Mouse (Mus musculus): ENCODE measurements around the gene Fmnl2. TPM values are rescaled to one million over a fixed set of nuclear protein-coding genes. Genes with fewer than 3 reads are reported as not detected.

The Fmnl2 gene
- polyA plus RNA-seq, 1 experiment from 2014 or later = 17.2 TPM

DNA sequence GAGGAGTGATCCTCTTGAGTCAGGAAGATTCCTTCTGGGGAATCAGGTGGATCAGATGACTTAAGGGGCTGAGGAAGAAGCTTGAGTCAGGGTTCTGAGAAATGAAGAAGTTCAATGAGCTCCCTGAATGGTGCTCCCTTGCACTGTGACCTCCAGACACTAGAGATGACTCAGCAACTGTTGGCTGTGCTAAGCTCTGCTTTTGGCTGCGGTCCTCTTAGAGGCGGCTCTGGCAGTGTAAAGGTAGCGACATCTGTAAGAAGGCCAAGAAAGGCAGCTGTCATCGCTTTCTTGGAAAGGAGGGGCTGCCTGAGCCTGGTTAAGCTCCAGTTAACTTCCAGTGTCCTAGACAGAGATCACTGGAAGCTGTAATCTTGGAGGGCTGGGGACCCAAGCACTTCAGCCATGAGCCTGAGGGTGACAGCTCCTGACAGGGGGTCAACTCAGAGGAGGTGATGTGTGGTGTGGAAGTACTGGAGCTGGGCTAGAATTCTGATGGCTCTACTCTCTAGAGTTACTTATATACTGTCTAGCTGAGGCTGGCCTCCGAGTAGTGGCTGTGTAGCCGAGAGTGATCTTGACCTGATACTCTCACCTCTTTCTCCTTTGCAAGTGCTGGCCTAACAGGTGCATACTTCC, 37.4 kb downstream of the Fmnl2 start:
- Histone ChIP-seq H3K4me2 (ENCODE audit: low read length) (no peak overlapping the region), H3K9me3 (ENCODE audit: control insufficient read depth, low read length) (no peaks in the 10 kb centered on the region), H3K9ac (replicated peaks; ENCODE audit: low read length) (no peak overlapping the region), H3K27ac (replicated peaks; ENCODE audit: low read depth, low read length) (no peak overlapping the region), H3K4me3 (replicated peaks; ENCODE audit: low read depth, low read length) (no peak overlapping the region), H3K36me3 (ENCODE audit: control insufficient read depth, insufficient read depth, low read length) (no peaks in the 10 kb centered on the region), H3K4me1 (ENCODE audit: control insufficient read depth, insufficient read depth, low read length) (0 out of 2 replicates have a peak, but pooled peaks cover 3% of the 10 kb centered on the region), H3K27me3 (ENCODE audit: control insufficient read depth, insufficient read depth, low read length) (no peaks in the 10 kb centered on the region)
- DNase-seq (no peak), ATAC-seq (ENCODE audit: low FRiP score, low TSS enrichment) (peak; percentile 20; the same call in 1 of the 2 replicates)
- WGBS = 78% methylated on average over 6 of the region's 6 CpGs

DNA sequence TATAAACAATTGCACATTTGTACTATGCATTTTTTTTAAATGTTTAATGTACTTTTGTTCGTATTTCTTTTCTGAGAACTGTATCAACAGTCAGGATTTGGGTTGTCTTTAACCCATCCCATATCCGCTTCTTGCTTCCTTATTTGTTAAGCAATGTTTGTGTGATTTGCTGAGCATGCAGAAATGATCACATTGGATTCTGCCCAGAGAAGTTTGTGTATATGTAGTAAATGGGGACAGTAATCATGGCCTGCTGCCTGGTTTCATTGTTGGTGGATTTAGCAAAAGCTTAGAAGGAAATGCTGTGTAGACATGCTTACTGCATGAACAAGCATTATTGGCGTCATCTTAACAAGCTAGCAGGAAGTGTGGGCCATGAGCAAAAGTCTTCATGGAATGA, 39.3 kb downstream of the Fmnl2 start:
- Histone ChIP-seq H3K9ac (replicated peaks; ENCODE audit: low read length) (no peak overlapping the region), H3K4me1 (ENCODE audit: control insufficient read depth, insufficient read depth, low read length) (0 out of 2 replicates have a peak, but pooled peaks cover 3% of the 10 kb centered on the region), H3K4me2 (ENCODE audit: low read length) (no peak overlapping the region), H3K27me3 (ENCODE audit: control insufficient read depth, insufficient read depth, low read length) (no peaks in the 10 kb centered on the region), H3K27ac (replicated peaks; ENCODE audit: low read depth, low read length) (no peak overlapping the region), H3K4me3 (replicated peaks; ENCODE audit: low read depth, low read length) (no peak overlapping the region), H3K36me3 (ENCODE audit: control insufficient read depth, insufficient read depth, low read length) (no peaks in the 10 kb centered on the region), H3K9me3 (ENCODE audit: control insufficient read depth, low read length) (no peaks in the 10 kb centered on the region)
- DNase-seq (no peak), ATAC-seq (ENCODE audit: low FRiP score, low TSS enrichment) (no peak)
- WGBS = 89% methylated on average over 3 of the region's 3 CpGs

DNA sequence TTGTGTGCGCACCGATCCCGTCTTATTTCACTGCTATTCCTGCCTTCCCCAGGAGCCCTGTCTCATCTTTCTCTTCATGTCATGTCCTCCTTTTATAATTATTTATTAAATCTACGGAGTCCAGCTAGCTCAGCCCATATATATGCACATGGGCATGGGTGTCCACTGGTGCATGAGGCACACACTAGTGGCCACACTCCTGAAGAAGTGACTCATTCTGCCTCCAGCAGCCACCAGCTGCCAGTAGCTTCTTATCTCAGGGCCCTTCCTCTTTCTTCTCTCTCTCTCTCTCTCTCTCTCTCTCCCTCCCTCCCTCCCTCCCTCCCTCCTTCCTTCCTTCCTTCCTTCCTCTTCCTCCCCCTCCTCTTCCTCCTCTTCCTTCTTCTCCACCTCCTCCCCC, 43.1 kb downstream of the Fmnl2 start:
- no peak overlapping the region for H3K4me2 ChIP-seq (ENCODE audit: low read length)
- 93% methylated on average over 4 of the region's 4 CpGs for WGBS
- no peaks in the 10 kb centered on the region for H3K4me1 ChIP-seq (ENCODE audit: control insufficient read depth, insufficient read depth, low read length)
- no peak for ATAC-seq (ENCODE audit: low FRiP score, low TSS enrichment)
- H3K9ac ChIP-seq (replicated peaks; ENCODE audit: low read length) = no peak overlapping the region
- DNase-seq = no peak
- no peaks in the 10 kb centered on the region for H3K27me3 ChIP-seq (ENCODE audit: control insufficient read depth, insufficient read depth, low read length)
- no peak overlapping the region for H3K27ac ChIP-seq (replicated peaks; ENCODE audit: low read depth, low read length)
- H3K9me3 ChIP-seq (ENCODE audit: control insufficient read depth, low read length) = no peaks in the 10 kb centered on the region
- H3K4me3 ChIP-seq (replicated peaks; ENCODE audit: low read depth, low read length) = no peak overlapping the region
- H3K36me3 ChIP-seq (ENCODE audit: control insufficient read depth, insufficient read depth, low read length) = no peaks in the 10 kb centered on the region

DNA sequence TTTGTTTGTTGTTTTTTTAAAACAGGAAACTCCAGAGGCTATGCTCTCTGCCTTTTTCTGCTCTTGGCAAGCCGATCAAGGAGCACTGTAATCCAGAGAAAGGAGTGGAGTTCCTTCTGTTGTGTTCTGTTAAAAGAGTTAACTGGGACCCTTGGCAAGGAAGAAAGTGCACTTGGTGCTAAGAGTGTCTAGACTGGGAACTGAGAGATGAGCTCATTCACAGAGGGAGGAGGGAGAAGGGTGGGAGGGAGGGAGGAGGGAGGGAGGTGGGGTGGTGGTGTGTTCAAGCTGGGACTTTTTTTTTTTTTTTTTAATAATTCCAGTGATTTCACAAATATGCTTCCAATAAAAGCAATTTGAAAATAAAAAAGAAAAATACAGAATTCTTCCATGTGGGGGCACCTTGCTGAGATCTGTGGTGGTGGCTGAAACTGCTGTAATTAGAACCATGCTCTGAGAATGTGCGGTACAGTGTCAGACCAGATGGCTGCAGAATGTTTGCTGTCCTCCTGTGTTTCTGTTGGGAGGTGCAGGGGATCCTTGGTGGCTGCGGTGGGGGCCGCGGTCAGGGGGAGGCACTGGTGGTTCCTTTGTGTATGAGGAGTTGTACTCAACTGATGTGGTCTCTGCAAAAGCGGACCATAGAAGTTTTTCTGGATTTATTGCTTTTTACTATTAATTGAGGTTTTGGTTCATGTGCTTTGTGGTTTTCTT, 43.8 kb downstream of the Fmnl2 start:
- no peak for DNase-seq
- H3K9ac ChIP-seq (replicated peaks; ENCODE audit: low read length) = no peak overlapping the region
- H3K36me3 ChIP-seq (ENCODE audit: control insufficient read depth, insufficient read depth, low read length) = no peaks in the 10 kb centered on the region
- no peak for ATAC-seq (ENCODE audit: low FRiP score, low TSS enrichment)
- H3K4me2 ChIP-seq (ENCODE audit: low read length) = no peak overlapping the region
- no peaks in the 10 kb centered on the region for H3K4me1 ChIP-seq (ENCODE audit: control insufficient read depth, insufficient read depth, low read length)
- H3K27me3 ChIP-seq (ENCODE audit: control insufficient read depth, insufficient read depth, low read length) = no peaks in the 10 kb centered on the region
- H3K27ac ChIP-seq (replicated peaks; ENCODE audit: low read depth, low read length) = no peak overlapping the region
- 97% methylated on average over 6 of the region's 6 CpGs for WGBS
- H3K9me3 ChIP-seq (ENCODE audit: control insufficient read depth, low read length) = no peaks in the 10 kb centered on the region
- no peak overlapping the region for H3K4me3 ChIP-seq (replicated peaks; ENCODE audit: low read depth, low read length)

DNA sequence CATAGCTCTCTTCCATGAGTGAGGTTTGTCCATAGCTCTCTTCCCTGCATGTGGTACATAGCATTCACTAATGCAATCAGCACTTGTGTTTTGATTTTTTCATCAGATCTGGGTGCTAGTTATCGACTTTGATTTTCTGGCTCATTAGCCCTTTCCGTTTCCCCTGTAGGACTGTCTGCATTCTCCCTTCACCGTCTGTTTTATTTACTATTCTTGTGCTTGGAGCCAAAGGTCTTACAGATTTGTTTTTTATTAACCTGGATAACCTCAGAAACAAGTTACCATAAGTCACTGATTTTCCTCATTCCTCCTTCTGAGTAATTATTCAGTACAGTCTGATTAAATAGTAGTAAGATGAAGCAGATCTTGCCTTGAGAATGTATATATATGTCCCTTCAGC, 44.8 kb downstream of the Fmnl2 start:
- no peak overlapping the region for H3K9ac ChIP-seq (replicated peaks; ENCODE audit: low read length)
- H3K4me2 ChIP-seq (ENCODE audit: low read length) = no peak overlapping the region
- H3K36me3 ChIP-seq (ENCODE audit: control insufficient read depth, insufficient read depth, low read length) = no peaks in the 10 kb centered on the region
- H3K9me3 ChIP-seq (ENCODE audit: control insufficient read depth, low read length) = no peaks in the 10 kb centered on the region
- ATAC-seq (ENCODE audit: low FRiP score, low TSS enrichment) = no peak
- no peak overlapping the region for H3K27ac ChIP-seq (replicated peaks; ENCODE audit: low read depth, low read length)
- H3K4me3 ChIP-seq (replicated peaks; ENCODE audit: low read depth, low read length) = no peak overlapping the region
- no peaks in the 10 kb centered on the region for H3K27me3 ChIP-seq (ENCODE audit: control insufficient read depth, insufficient read depth, low read length)
- WGBS = 86% methylated on average over 3 of the region's 3 CpGs
- DNase-seq = no peak
- no peaks in the 10 kb centered on the region for H3K4me1 ChIP-seq (ENCODE audit: control insufficient read depth, insufficient read depth, low read length)

DNA sequence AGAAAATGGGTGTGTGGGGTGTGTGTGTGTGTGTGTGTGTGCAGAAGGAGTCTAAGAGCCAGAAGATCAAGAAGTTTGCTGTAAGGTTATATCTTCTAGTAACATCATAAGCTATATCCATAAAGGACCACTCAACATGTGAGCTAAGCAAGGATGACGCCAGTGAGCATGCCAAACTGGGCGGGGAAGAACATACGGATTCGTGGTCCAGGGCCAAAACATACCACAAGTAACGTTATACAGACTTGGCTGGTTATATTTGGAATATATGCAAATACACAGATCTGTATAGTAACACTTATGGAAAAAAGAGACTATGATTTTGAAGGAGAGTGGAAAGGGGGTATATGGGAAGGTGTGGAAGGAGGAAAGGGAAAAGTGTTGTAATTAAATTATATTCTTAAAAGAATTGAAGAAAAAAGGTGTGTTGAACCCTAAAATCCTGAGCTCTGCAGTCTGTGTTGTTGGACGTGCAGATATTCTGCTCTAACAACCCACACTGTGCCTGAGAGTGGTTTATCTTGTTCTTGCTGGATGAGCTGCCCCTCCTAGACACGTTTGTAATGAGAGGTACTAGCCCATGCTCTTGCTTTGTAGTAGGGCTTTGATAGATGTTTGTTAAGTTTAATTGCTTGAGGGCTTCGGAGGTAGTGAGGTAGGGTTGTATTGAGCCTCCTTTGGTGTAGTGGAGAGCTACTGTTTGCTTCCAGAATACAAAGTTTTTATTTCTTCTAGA, 45.7 kb downstream of the Fmnl2 start:
- Histone ChIP-seq H3K36me3 (ENCODE audit: control insufficient read depth, insufficient read depth, low read length) (no peaks in the 10 kb centered on the region), H3K27ac (replicated peaks; ENCODE audit: low read depth, low read length) (no peak overlapping the region), H3K4me1 (ENCODE audit: control insufficient read depth, insufficient read depth, low read length) (no peaks in the 10 kb centered on the region), H3K4me3 (replicated peaks; ENCODE audit: low read depth, low read length) (no peak overlapping the region), H3K9me3 (ENCODE audit: control insufficient read depth, low read length) (no peaks in the 10 kb centered on the region), H3K4me2 (ENCODE audit: low read length) (no peak overlapping the region), H3K27me3 (ENCODE audit: control insufficient read depth, insufficient read depth, low read length) (no peaks in the 10 kb centered on the region), H3K9ac (replicated peaks; ENCODE audit: low read length) (no peak overlapping the region)
- DNase-seq = no peak
- 83% methylated on average over 8 of the region's 8 CpGs for WGBS
- ATAC-seq (ENCODE audit: low FRiP score, low TSS enrichment) = no peak

DNA sequence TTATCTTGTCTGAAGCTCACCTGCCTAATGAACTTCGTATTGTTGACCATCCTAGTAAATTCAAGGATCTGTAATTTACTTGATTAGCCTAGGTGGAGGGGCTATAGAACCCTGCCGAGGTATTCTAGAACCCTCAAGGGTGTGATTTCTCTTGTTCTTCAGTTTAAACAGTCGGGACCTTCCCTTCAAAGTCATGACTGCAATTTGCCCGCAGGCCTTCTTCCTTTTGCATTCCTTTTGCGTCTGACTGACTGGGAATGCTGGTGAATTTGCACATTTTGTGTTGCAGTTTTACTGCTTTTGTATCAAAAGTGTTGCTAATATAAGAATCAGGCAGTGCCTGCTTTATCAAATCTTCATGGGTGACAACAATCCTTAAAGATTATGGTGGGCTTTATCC, 46.9 kb downstream of the Fmnl2 start:
- H3K4me2 ChIP-seq (ENCODE audit: low read length) = no peak overlapping the region
- no peaks in the 10 kb centered on the region for H3K27me3 ChIP-seq (ENCODE audit: control insufficient read depth, insufficient read depth, low read length)
- DNase-seq (peak; percentile 26), ATAC-seq (ENCODE audit: low FRiP score, low TSS enrichment) (no peak)
- H3K36me3 ChIP-seq (ENCODE audit: control insufficient read depth, insufficient read depth, low read length) = no peaks in the 10 kb centered on the region
- no peak overlapping the region for H3K4me3 ChIP-seq (replicated peaks; ENCODE audit: low read depth, low read length)
- no peak overlapping the region for H3K9ac ChIP-seq (replicated peaks; ENCODE audit: low read length)
- WGBS = 67% methylated on average over 5 of the region's 5 CpGs
- no peak overlapping the region for H3K27ac ChIP-seq (replicated peaks; ENCODE audit: low read depth, low read length)
- no peaks in the 10 kb centered on the region for H3K9me3 ChIP-seq (ENCODE audit: control insufficient read depth, low read length)
- no peaks in the 10 kb centered on the region for H3K4me1 ChIP-seq (ENCODE audit: control insufficient read depth, insufficient read depth, low read length)

DNA sequence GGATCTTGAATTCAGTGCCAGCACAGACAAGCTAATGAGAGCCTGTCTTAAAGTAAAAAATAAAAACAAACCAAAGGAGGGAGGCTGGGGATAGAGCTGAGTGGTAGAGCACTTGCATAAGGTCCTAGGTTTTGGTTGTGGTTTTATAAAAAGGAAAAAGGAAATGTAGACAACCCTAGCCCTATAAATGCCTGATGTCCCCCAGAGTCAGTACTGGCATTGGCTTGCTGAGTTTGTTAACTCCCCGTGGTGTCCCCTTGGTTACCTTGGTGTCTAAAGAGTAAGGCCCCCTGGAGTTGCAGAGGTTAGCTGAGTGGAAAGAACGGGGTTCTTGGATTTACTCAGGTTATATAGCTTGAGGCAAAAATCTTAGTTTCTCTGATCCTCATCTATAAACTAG, 55.7 kb downstream of the Fmnl2 start:
- DNase-seq = no peak
- Histone ChIP-seq H3K27me3 (ENCODE audit: control insufficient read depth, insufficient read depth, low read length) (no peaks in the 10 kb centered on the region), H3K4me2 (ENCODE audit: low read length) (no peak overlapping the region), H3K4me3 (replicated peaks; ENCODE audit: low read depth, low read length) (no peak overlapping the region), H3K27ac (replicated peaks; ENCODE audit: low read depth, low read length) (no peak overlapping the region), H3K9me3 (ENCODE audit: control insufficient read depth, low read length) (no peaks in the 10 kb centered on the region), H3K9ac (replicated peaks; ENCODE audit: low read length) (no peak overlapping the region), H3K4me1 (ENCODE audit: control insufficient read depth, insufficient read depth, low read length) (0 out of 2 replicates have a peak, but pooled peaks cover 7% of the 10 kb centered on the region), H3K36me3 (ENCODE audit: control insufficient read depth, insufficient read depth, low read length) (no peaks in the 10 kb centered on the region)
- 25% methylated on average over 2 of the region's 2 CpGs for WGBS
- no peak for ATAC-seq (ENCODE audit: low FRiP score, low TSS enrichment)
